Mouse (Mus musculus) common myeloid progenitor, adult 5-6 weeks (primary cell): ENCODE measurements around the gene Ccdc124. TPM values are rescaled to one million over a fixed set of nuclear protein-coding genes. Genes with fewer than 3 reads are reported as not detected.
"Not testable (repeated sequence)": the region's sequence is repeated elsewhere in the genome, so short reads cannot be mapped to it uniquely, and the experiment has no call there.

ENCODE experiments used
- ATAC-seq: replicated peaks from 2 replicates; pipeline ENCODE4 v1.8.0; 2016; ENCODE audit warnings: low read depth, mild to moderate bottlenecking, moderate TSS enrichment, inconsistent platforms; ENCODE audit not compliant: poor library complexity, severe bottlenecking
- total RNA-seq: library from RNA; stranded (forward); fragments of 200-1000, 187-1606 nt; gene quantifications from 2 replicates; pipeline ENCODE4 v1.2.3, GENCODE M21; 2017

The Ccdc124 gene
- total RNA-seq, 1 experiment from 2014 or later = 28.6 TPM

- no peak for ATAC-seq
These were observed 42.2 kb downstream of the Ccdc124 start for GRCm38 (mm10) chr8:70831517-70831916.

GRCm38 (mm10) chr8:70827796-70828195, 45.9 kb downstream of the Ccdc124 start:
- no peak for ATAC-seq

- no peak for ATAC-seq
These were observed 46.7 kb downstream of the Ccdc124 start for GRCm38 (mm10) chr8:70827010-70827409.

GRCm38 (mm10) chr8:70825816-70826215, 47.9 kb downstream of the Ccdc124 start:
- ATAC-seq = no peak

GRCm38 (mm10) chr8:70823802-70824201, 49.9 kb downstream of the Ccdc124 start:
- ATAC-seq = no peak

- not testable (repeated sequence) for ATAC-seq
These were observed 51.1 kb downstream of the Ccdc124 start for GRCm38 (mm10) chr8:70822594-70822993.

GRCm38 (mm10) chr8:70821992-70822391, 51.7 kb downstream of the Ccdc124 start:
- no peak for ATAC-seq

GRCm38 (mm10) chr8:70821399-70821962, 52.3 kb downstream of the Ccdc124 start:
- ATAC-seq = peak; percentile 92

GRCm38 (mm10) chr8:70820101-70820935, 53.4 kb downstream of the Ccdc124 start:
- ATAC-seq = no peak

Other genes with a start within 250 kb of the Ccdc124 start
- 0.29 TPM in 1 of 2 replicates, not detected in the other for gene Gdf15, start 241.5 kb downstream of the Ccdc124 start, total RNA-seq
- gene Pgpep1, start 213.5 kb downstream of the Ccdc124 start, total RNA-seq = 3.2 and 3.6 TPM in 2 replicates
- 129 and 163 TPM in 2 replicates for gene Lsm4, start 200.7 kb downstream of the Ccdc124 start, total RNA-seq
- 54.4 and 58.2 TPM in 2 replicates for gene Jund, start 175.0 kb downstream of the Ccdc124 start, total RNA-seq
- gene Iqcn, start 170.5 kb downstream of the Ccdc124 start, total RNA-seq = 0.05 TPM in 1 of 2 replicates, not detected in the other
- not detected in 2 replicates for gene Gm3336, start 155.4 kb downstream of the Ccdc124 start, total RNA-seq
- 0.09 TPM in 1 of 2 replicates, not detected in the other for gene Pde4c, start 150.2 kb downstream of the Ccdc124 start, total RNA-seq
- 1.5 and 4.2 TPM in 2 replicates for gene Rab3a, start 119.3 kb downstream of the Ccdc124 start, total RNA-seq
- 10.6 and 11.7 TPM in 2 replicates for gene Mpv17l2, start 113.0 kb downstream of the Ccdc124 start, total RNA-seq
- gene Pik3r2, start 97.2 kb downstream of the Ccdc124 start, total RNA-seq = 19.8 and 23.7 TPM in 2 replicates
- 21.7 and 22.2 TPM in 2 replicates for gene Mast3, start 68.9 kb downstream of the Ccdc124 start, total RNA-seq
- gene Il12rb1, start 65.5 kb downstream of the Ccdc124 start, total RNA-seq = 1.6 and 3.5 TPM in 2 replicates
- gene Arrdc2, start 34.2 kb downstream of the Ccdc124 start, total RNA-seq = 7.3 and 19.9 TPM in 2 replicates
- 0.18 and 1.3 TPM in 2 replicates for gene Kcnn1, start 10.7 kb downstream of the Ccdc124 start, total RNA-seq
- gene Slc5a5, start 18.8 kb upstream of the Ccdc124 start, total RNA-seq = 0.10 and 0.14 TPM in 2 replicates
- 2,479 and 2,482 TPM in 2 replicates for gene Rpl18a, start 23.5 kb upstream of the Ccdc124 start, total RNA-seq
- gene Map1s, start 32.0 kb upstream of the Ccdc124 start, total RNA-seq = 14.0 and 15.0 TPM in 2 replicates